Mouse (Mus musculus) T-cell, adult 2 months (primary cell): ENCODE results near the gene Mbd5.

Experiments used
- DNase-seq: peaks from one replicate; pipeline ENCODE4 v3.0.0; 2022; ENCODE audit warnings: low spot score

Mbd5 gene

GRCm38 (mm10) chr2:48948841-48949584 lies at the start of gene Mbd5:
Gene Mbd5 (plus strand): TSS chr2:48949508.
- peak; percentile 99 for DNase-seq

DNA sequence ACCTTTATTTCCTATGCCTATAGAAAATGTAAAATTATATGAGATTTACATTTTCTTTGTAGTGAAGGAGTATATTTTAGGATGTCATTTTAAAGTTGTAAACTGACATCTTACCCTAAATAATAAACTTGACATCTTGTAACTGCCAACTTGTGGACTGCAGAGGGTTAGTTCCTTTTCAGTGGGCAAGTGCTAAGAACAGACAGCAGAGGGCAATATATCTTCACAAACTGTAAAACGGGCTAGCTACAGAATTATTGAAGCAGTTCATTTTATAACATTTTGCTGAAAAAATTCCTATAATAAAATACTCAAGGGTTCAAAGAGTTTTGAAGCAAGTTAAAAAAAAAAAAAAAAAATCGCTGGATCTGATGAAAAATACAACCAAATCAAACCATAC lies 40.4 kb upstream of the Mbd5 start:
- DNase-seq, result no peak

- DNase-seq, result no peak
These were observed 35.1 kb upstream of the Mbd5 start for GRCm38 (mm10) chr2:48914185-48914584.

DNA sequence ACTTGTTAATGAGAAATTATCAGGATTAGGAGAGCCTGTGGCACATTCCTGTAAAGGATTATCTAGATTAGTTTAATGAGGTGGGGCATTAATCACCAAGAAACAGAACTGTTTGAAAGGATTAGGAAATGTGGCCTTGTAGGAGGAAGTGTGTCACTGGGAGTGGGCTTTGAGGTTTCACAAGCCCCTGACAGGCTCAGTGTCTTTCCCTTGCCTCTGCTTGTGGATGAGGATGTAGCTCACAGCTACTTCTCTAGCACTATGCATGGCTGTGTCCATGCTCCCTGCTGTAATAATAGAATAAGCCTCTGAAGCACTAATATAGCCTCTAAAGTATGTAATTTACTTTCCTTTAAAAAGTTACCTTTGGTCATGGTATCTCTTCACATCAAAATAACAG lies 33.5 kb upstream of the Mbd5 start:
- no peak for DNase-seq

GRCm38 (mm10) chr2:48935058-48935457 lies 14.2 kb upstream of the Mbd5 start:
- no peak for DNase-seq

GRCm38 (mm10) chr2:48947761-48948160 lies 1.5 kb upstream of the Mbd5 start:
- DNase-seq, result no peak

- peak; percentile 33 for DNase-seq
These were observed 489 bp downstream of the Mbd5 start for GRCm38 (mm10) chr2:48949743-48950251.

DNA sequence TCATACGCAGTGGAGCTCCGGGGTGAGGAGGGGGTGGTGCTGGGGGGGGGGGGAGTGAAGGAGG lies 776 bp downstream of the Mbd5 start, which contains the start of gene Orc4:
TSS of gene Orc4 (minus strand) at position 26 of the 64 bp plus-strand sequence.
- DNase-seq, result no peak

DNA sequence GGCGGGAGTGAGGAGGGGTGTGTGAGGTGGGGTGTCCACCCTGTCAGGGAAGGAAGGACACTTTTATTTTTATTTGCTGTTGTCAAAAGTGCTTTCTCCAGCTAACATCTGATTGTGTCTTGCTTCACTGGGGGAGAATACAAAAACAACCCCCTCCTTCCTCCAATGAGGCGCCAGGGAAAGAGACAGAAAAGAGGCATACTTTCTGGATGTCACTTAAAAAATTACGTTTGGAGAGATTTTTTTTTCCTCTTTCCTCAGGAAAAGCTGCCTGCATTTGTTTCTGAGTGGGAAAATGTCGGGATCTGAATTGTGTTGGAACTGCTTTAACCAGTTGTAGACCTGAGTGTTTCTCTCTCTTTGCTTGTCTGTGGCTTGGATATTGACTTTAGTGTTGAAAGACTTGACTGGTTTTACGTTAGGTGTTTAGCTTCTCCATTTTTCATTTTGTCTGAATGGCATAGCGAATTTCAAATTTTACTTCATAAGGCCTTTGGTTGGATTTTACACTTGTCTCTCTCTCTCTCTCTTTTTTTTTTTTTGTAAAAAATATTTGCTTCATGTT lies 1.1 kb downstream of the Mbd5 start:
- no peak for DNase-seq

DNA sequence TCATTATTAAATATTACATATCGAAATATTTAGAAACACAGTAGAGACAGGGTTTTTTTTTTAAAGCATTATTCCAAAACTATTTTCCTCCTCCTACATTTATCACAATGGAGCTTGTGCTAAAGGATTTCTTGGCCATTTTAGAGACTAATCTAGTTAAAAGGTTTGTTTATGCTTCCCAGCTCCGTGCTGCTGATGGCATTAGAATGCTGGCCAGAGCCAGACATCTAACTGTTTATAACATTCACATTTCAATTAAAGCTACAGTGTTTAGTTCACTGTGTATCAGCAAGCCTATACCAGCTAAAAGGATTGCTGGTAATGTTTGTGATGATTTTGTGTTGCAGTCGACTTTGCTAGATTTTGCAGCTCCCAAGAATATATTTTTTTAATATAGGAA lies 7.3 kb downstream of the Mbd5 start:
- DNase-seq, result no peak

DNA sequence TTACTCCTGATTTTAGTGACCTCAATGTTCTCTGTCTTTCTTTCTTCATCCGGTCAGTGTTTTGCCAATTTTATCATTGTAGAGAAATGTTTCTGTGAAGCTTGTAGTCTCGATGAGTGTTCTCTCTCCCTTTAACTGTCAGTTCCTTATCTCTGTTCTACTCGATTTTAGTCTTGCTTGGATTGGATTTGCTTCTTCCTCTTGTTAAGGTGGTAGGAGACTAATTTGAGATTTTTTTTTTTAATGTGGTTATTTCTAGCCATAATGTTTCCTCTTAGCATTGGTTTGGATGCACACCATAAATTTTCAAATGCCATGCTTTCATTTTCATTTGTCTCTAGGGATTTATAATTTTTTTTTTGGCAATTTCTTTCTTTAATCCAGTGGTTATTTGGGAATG lies 29.6 kb downstream of the Mbd5 start:
- DNase-seq, result no peak

GRCm38 (mm10) chr2:48990322-48990721 lies 41.0 kb downstream of the Mbd5 start:
- DNase-seq, result no peak

GRCm38 (mm10) chr2:49040481-49040880 lies 91.2 kb downstream of the Mbd5 start:
- DNase-seq, result no peak

DNA sequence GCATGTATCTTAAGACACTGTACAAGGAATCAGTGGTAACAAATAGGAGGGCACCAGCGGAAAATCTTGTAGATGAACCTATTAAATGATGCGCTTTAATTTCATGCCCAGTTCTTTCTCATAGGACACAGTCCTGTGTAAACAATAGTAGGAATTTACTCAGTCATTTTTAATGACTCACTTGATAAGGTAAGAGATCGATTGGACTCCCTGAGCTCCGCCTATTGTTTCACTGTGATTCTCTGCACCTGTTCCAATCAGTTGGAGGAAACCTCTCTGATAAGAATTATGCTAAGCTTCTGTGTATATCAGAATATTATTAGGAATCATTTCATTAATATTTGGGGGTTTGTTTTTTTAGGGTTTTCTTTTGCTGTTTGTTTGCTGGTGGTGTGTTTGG lies 100.7 kb downstream of the Mbd5 start:
- no peak for DNase-seq

DNA sequence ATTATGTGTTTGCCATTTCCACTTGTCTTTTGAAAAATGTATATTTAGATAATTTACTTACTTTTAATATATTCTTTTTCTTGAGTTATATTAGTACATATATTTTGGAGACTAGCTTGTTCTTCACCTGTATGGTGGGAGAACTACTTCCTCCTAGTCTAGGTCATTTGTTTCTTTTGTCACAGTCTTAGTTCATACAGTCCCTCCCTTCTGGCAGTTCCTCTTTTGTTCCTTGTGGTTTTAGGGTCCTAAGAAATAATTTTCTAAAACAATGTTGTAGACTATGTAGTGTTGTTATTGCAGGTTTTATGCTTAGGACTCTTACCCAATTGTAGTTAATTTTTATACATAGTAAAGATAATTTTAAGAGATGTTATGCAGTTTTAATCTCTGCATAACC lies 118.6 kb downstream of the Mbd5 start:
- DNase-seq, result no peak

GRCm38 (mm10) chr2:49084966-49085365 lies 135.7 kb downstream of the Mbd5 start:
- DNase-seq, result no peak

DNA sequence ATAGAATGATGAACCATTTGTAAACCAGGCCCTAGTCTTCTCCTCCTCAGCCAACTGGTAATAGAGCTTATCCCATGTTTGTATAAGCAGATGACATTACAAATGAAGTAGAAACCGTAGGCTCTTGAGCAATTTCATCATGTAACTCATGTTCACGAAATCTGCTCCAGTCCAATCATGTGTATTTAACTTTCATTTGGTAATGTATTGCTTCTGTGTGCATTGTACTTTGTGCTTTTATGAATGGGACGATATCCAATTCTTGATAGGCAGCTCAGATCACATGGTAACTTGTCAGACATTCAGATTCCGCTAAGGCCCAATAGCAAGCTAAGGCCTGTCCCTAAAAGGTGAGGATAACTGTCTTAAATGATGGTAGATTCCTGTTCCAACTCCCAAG lies 141.5 kb downstream of the Mbd5 start:
- DNase-seq, result no peak

- no peak for DNase-seq
These were observed 147.5 kb downstream of the Mbd5 start for GRCm38 (mm10) chr2:49096765-49097164.

GRCm38 (mm10) chr2:49108906-49109305 lies 159.6 kb downstream of the Mbd5 start:
- no peak for DNase-seq

DNA sequence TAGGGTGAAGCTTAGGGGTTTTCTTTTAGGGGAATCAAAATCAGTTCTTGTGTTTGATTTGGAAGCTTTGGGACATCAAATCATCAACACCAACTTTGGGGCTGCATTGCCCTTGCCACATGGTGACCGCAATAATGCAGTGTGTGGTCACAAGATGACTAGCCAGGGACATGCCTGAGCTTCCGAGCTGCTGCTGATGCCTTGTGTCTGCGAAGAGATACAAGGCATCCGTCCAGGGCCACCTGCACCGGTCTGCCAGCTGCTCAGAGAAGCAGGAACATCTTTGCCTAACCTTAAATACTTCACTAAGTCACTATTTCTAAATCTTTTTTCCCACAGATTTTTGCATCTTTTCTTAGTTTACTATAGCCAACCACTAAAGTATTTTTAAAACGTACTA lies 170.6 kb downstream of the Mbd5 start:
- no peak for DNase-seq

GRCm38 (mm10) chr2:49121603-49122002 lies 172.3 kb downstream of the Mbd5 start:
- no peak for DNase-seq

DNA sequence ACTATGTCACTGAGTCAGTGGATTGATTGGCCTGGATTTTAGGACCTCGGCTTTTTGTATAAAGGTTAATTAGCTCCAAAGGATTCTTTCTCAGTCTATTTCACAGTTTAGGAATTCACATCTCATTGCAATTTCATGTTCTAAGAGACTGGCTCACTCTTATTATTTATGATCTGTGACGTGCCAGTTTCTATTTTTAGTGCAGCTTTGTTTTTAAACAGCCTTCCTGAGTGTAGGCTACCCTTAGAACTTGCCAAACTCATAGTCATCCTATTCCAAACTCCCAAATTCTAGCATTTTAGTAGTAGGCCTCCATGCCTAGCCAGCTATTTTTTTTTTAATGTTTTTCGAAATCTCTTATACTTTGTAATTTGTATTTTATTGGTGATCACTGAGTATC lies 192.9 kb downstream of the Mbd5 start:
- no peak for DNase-seq

DNA sequence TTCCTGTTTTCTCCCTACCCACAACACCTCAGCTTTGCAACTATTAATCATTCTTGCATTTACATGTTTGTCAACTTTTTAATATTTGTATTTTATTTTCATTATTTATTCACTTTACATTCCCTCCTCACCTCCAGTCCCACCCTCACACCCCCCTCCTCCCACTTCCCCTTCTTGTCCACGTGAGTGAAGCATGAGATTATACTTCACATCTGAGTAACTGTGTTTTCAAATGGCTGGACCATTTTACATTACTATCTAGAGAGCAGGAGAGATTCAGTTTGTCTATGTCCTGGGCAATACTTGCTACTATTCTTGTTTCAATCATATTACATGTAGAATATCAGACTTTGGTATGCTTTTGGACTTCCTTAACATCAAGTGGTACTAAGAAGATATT lies 204.3 kb downstream of the Mbd5 start:
- no peak for DNase-seq

DNA sequence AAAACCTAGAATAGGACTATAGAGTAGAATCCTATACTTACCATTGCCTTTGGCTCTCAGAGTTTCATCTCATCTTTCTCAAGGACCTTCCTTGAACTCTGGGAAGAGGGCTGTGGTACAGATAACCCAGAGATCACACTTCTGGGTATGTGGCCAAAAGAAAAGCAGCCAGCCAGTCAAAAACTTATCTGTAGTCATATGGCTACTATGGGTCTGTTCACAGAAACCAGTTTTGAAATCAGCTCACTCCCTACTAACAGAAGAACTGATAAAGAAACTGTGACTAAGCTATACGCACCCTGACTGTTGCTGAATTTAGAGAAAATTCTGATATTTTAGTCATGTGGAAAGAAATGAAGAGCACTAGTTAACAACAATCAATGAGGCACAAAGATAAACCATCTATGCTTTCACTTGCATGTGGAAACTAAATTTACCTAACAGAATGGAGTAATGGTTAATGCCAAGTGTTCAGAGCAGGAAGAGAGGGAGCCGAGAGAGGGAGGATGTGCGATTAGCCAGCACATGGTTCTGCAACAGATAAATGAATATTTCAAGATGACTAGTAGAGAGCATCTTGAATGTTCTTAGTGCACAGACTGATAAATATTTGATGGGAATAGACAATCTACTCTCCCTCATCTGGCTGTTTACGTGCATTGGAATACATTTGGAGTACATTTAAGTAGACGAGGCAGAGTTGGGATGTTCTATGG lies 211.1 kb downstream of the Mbd5 start:
- no peak for DNase-seq
